Mouse (Mus musculus) heart, embryonic 14.5 days (tissue): ENCODE results near the gene Clip2. TPM values are rescaled to one million over a fixed set of nuclear protein-coding genes. Genes with fewer than 3 reads are reported as not detected.
A peak's percentile ranks its signal among the peaks of the same experiment; 100 is the strongest.

Source experiments
- ATAC-seq: fragments of 200-750 bp; cut with Nextera tagmentation; 2 replicates; pipeline ENCODE4 v1.8.0; 2017; ENCODE audit warnings: low read depth, moderate TSS enrichment; ENCODE audit not compliant: insufficient number of reproducible peaks, insufficient read depth, low FRiP score
- H3K27ac ChIP-seq, 2 experiments: fragments of 200-500 bp in 1 of 2; fragments of 300-500 bp in 1 of 2; sonication (generic) in 1 of 2; replicated peaks in 1 of 2; 2 replicates each; pipeline ENCODE4 v1.5.1; 2012 to 2014; ENCODE audit warnings: low read depth in 2 of 2, low read length in 2 of 2, control low read depth in 1 of 2, mild to moderate bottlenecking in 1 of 2, mixed read lengths in 1 of 2; ENCODE audit not compliant: control insufficient read depth in 1 of 2, insufficient read depth in 1 of 2
- H3K27me3 ChIP-seq: fragments of 300-500 bp; sonication (generic); 2 replicates; pipeline ENCODE4 v1.6.1; 2014; ENCODE audit warnings: mild to moderate bottlenecking, low read length, control low read depth; ENCODE audit not compliant: control insufficient read depth, insufficient read depth
- H3K36me3 ChIP-seq: fragments of 300-500 bp; sonication (generic); 2 replicates; pipeline ENCODE4 v1.6.1; 2014; ENCODE audit warnings: mild to moderate bottlenecking, control low read depth, low read length, mixed read lengths; ENCODE audit not compliant: control insufficient read depth, insufficient read depth
- H3K4me1 ChIP-seq, 2 experiments: fragments of 200-500 bp in 1 of 2; fragments of 300-500 bp in 1 of 2; sonication (generic) in 1 of 2; 2 replicates each; pipeline ENCODE4 v1.6.1; 2012 to 2014; ENCODE audit warnings: low read length in 2 of 2, control low read depth in 1 of 2, mixed read lengths in 1 of 2; ENCODE audit not compliant: control insufficient read depth in 2 of 2, insufficient read depth in 2 of 2
- H3K4me2 ChIP-seq: fragments of 300-500 bp; sonication (generic); 2 replicates; pipeline ENCODE4 v1.6.1; 2014; ENCODE audit warnings: mild to moderate bottlenecking, low read length
- H3K4me3 ChIP-seq, 2 experiments: fragments of 200-500 bp in 1 of 2; fragments of 300-500 bp in 1 of 2; sonication (generic) in 1 of 2; 2 replicates each; pipeline ENCODE4 v1.5.1; 2012 to 2014; ENCODE audit warnings: low read length in 2 of 2, mild to moderate bottlenecking in 2 of 2, control low read depth in 1 of 2, low read depth in 1 of 2, moderate library complexity in 1 of 2; ENCODE audit not compliant: control insufficient read depth in 1 of 2, insufficient read depth in 1 of 2
- H3K9ac ChIP-seq: fragments of 300-500 bp; sonication (generic); 2 replicates; pipeline ENCODE4 v1.6.1; 2014; ENCODE audit warnings: mild to moderate bottlenecking, low read length
- H3K9me3 ChIP-seq: fragments of 300-500 bp; sonication (generic); 2 replicates; pipeline ENCODE4 v1.6.1; 2016; ENCODE audit warnings: low read length, control low read depth; ENCODE audit not compliant: control insufficient read depth
- WGBS: fragments of 180-500 bp; shearing (Covaris S2); extraction: QIAGEN DNeasy Blood & Tissue Kit; methylation state at CpG from one replicate; pipeline ENCODE4 v1.1.7; 2014; 5-methylcytosine and 5-hydroxymethylcytosine counted together
- polyA plus RNA-seq: library from polyadenylated mRNA; unstranded; fragments of >200 nt; fragmentation: Nextera tagmentation; extraction: Ambion mirVana; gene quantifications from 2 replicates; pipeline ENCODE4 v1.2.1, GENCODE M21; 2014

The Clip2 gene
- polyA plus RNA-seq, 1 experiment from 2014 or later: 1.9 TPM

- H3K36me3 ChIP-seq: no peaks in the 10 kb centered on the region; the same call in 1 of the 2 replicates
- H3K4me1 ChIP-seq: peaks cover 2 to 9% of the 10 kb centered on the region in 2 experiments; a peak in 3 of 4 replicates
- no peaks in the 10 kb centered on the region for H3K27me3 ChIP-seq
- whole genome bisulfite sequencing: 46% methylated on average over 5 of the region's 5 CpGs
- H3K4me2 ChIP-seq: no peak overlapping the region
- no peak overlapping the region for H3K27ac ChIP-seq
- no peak overlapping the region for H3K4me3 ChIP-seq
- no peak for ATAC-seq
- no peak overlapping the region for H3K9ac ChIP-seq
- H3K9me3 ChIP-seq: no peaks in the 10 kb centered on the region
These were observed 3.9 kb downstream of the Clip2 start for GRCm38 (mm10) chr5:134548306-134548705.

GRCm38 (mm10) chr5:134546790-134547189 is 5.4 kb downstream of the Clip2 start:
- Histone ChIP-seq H3K27ac (no peak overlapping the region), H3K9ac (no peak overlapping the region), H3K4me3 (no peak overlapping the region), H3K36me3 (no peaks in the 10 kb centered on the region; the same call in 1 of the 2 replicates), H3K9me3 (no peaks in the 10 kb centered on the region), H3K4me1 (peaks cover 3 to 7% of the 10 kb centered on the region in 2 experiments), H3K27me3 (no peaks in the 10 kb centered on the region), H3K4me2 (no peak overlapping the region)
- ATAC-seq: no peak
- WGBS: 79% methylated on average over 7 of the region's 7 CpGs

GRCm38 (mm10) chr5:134545242-134545629 is 7.0 kb downstream of the Clip2 start:
- H3K4me1 ChIP-seq: peaks cover 13 to 14% of the 10 kb centered on the region in 2 experiments; a peak in 3 of 4 replicates
- ATAC-seq: no peak
- 45% methylated on average over 3 of the region's 3 CpGs for WGBS
- no peaks in the 10 kb centered on the region; the same call in 1 of the 2 replicates for H3K36me3 ChIP-seq
- no peak overlapping the region for H3K4me3 ChIP-seq
- H3K9ac ChIP-seq: no peak overlapping the region
- no peak overlapping the region for H3K27ac ChIP-seq
- H3K9me3 ChIP-seq: no peaks in the 10 kb centered on the region
- H3K4me2 ChIP-seq: no peak overlapping the region
- H3K27me3 ChIP-seq: no peaks in the 10 kb centered on the region

GRCm38 (mm10) chr5:134544516-134545241 is 7.6 kb downstream of the Clip2 start:
- Histone ChIP-seq H3K27ac (no peak overlapping the region), H3K4me3 (no peak overlapping the region), H3K9ac (no peak overlapping the region), H3K36me3 (no peaks in the 10 kb centered on the region; the same call in 1 of the 2 replicates), H3K9me3 (no peaks in the 10 kb centered on the region), H3K4me1 (peaks cover 16 to 18% of the 10 kb centered on the region in 2 experiments; a peak in 3 of 4 replicates), H3K27me3 (no peaks in the 10 kb centered on the region), H3K4me2 (no peak overlapping the region)
- no peak for ATAC-seq
- WGBS: 58% methylated on average over 19 of the region's 19 CpGs

GRCm38 (mm10) chr5:134541640-134542039 is 10.6 kb downstream of the Clip2 start:
- Histone ChIP-seq H3K27ac (peak overlapping the region; percentile 12 to 45; a peak in 2 of 4 replicates), H3K36me3 (no peaks in the 10 kb centered on the region; the same call in 1 of the 2 replicates), H3K4me1 (peaks cover 16 to 21% of the 10 kb centered on the region in 2 experiments; a peak in 3 of 4 replicates), H3K27me3 (no peaks in the 10 kb centered on the region), H3K4me3 (no peak overlapping the region), H3K4me2 (no peak overlapping the region), H3K9me3 (no peaks in the 10 kb centered on the region), H3K9ac (no peak overlapping the region)
- 48% methylated on average over 7 of the region's 7 CpGs for WGBS
- no peak for ATAC-seq

DNA sequence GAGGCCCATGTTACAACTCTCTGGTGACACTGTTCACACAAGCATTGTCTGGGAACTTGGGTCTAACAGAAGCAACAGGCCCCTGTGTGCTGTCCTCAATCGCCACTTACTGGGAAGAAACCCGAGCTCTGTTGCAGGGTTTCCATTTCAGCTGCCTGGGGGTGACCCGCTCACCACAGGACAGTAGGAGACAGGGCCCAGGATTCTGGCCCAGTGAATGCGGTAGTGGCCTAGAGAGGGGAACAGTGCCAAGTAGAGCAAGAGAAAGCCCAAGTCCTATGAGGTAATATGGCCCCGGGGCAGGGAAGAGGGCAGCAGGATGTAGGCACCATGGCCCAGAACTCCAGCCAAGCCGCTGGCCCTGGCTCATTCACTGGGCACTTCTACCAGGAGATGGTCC is 11.4 kb downstream of the Clip2 start:
- H3K27ac ChIP-seq: peak overlapping the region; percentile 87 to 93
- no peaks in the 10 kb centered on the region for H3K9me3 ChIP-seq
- H3K27me3 ChIP-seq: no peaks in the 10 kb centered on the region
- H3K4me2 ChIP-seq: no peak overlapping the region
- H3K9ac ChIP-seq: no peak overlapping the region
- peaks cover 16 to 21% of the 10 kb centered on the region in 2 experiments; a peak in 3 of 4 replicates for H3K4me1 ChIP-seq
- no peaks in the 10 kb centered on the region; the same call in 1 of the 2 replicates for H3K36me3 ChIP-seq
- ATAC-seq: no peak
- WGBS: 77% methylated on average over 6 of the region's 6 CpGs
- H3K4me3 ChIP-seq: no peak overlapping the region

GRCm38 (mm10) chr5:134539891-134540290 is 12.3 kb downstream of the Clip2 start:
- no peaks in the 10 kb centered on the region; the same call in 1 of the 2 replicates for H3K36me3 ChIP-seq
- no peak overlapping the region for H3K4me3 ChIP-seq
- peak overlapping the region; percentile 87 to 93 for H3K27ac ChIP-seq
- ATAC-seq: peak; percentile 82
- WGBS: 10% methylated on average over 2 of the region's 3 CpGs
- H3K4me2 ChIP-seq: peak overlapping the region; percentile 23; the same call in 1 of the 2 replicates
- no peaks in the 10 kb centered on the region for H3K27me3 ChIP-seq
- no peaks in the 10 kb centered on the region for H3K9me3 ChIP-seq
- peak overlapping the region; percentile 25; the same call in 1 of the 2 replicates for H3K9ac ChIP-seq
- peaks cover 14 to 21% of the 10 kb centered on the region in 2 experiments; a peak in 3 of 4 replicates for H3K4me1 ChIP-seq
